Mouse (Mus musculus) small intestine, adult 10 weeks (tissue): Measurements from ENCODE around the gene Gm6588. TPM values are rescaled to one million over a fixed set of nuclear protein-coding genes. Genes with fewer than 3 reads are reported as not detected.

ENCODE experiments used
- polyA plus RNA-seq: library from polyadenylated mRNA; stranded (reverse); fragments of 350-450 nt; fragmentation: Illumina TruSeq; extraction: RNeasy Lipid Tissue Mini Kit (QIAGEN cat#74804); gene quantifications from one replicate; pipeline ENCODE4 v1.2.3, GENCODE M21; 2014; ENCODE audit warnings: low replicate concordance

Gm6588 gene
- polyA plus RNA-seq: not detected

DNA sequence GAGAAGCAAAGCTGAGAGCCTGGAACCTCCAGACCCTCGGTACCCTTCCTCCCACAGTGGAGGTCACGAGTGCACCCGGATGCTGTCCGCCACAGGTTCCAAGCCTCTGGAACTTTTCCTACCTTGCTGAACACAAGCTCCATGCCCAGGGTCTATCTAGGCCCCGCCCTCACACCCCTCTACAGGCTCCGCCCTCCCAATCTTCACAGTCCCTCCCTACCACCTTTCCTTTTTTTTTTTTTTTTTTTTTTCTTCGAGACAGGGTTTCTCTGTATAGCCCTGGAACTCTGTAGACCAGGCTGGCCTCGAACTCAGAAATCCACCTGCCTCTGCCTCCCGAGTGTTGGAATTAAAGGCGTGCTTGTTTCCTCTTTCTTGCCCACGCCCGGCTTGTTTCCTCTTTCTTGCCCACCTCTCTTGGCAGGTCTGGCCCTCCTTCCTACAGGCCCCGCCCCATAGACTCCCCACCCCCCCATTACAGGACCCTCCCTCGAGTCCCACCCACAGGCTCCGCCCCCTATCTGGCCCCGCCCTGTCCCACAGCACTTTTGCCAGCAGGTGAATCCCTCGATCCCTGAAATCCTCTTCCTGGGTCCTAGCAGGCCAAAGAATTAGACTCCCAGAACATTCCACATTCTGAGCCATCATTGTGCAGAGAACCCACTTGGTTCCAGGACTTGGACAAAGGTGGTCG lies at the start of gene Gm6588:
Gene Gm6588, plus strand, starts transcription at position 680 of the 694 bp plus-strand sequence.

Other genes starting within 250 kb of the Gm6588 start
- gene Cryba4, start 196.9 kb upstream of the Gm6588 start, polyA plus RNA-seq: not detected
- gene Crybb1, start 193.6 kb upstream of the Gm6588 start, polyA plus RNA-seq: not detected
- gene Tpst2, start 172.7 kb upstream of the Gm6588 start, polyA plus RNA-seq: 2.4 TPM
- 7.0 TPM for gene Tfip11, start 123.1 kb upstream of the Gm6588 start, polyA plus RNA-seq
- gene Srrd, start 106.4 kb upstream of the Gm6588 start, polyA plus RNA-seq: 0.59 TPM
- gene Hps4, start 106.3 kb upstream of the Gm6588 start, polyA plus RNA-seq: 17.8 TPM
- not detected for gene Gm6583, start 93.4 kb upstream of the Gm6588 start, polyA plus RNA-seq
- gene Asphd2, start 54.6 kb upstream of the Gm6588 start, polyA plus RNA-seq: not detected
- gene Sez6l, start 127.8 kb downstream of the Gm6588 start, polyA plus RNA-seq: 0.37 TPM